Mouse (Mus musculus) midbrain, embryonic 12.5 days (tissue): ENCODE results near the gene Psenen. TPM values are rescaled to one million over a fixed set of nuclear protein-coding genes. Genes with fewer than 3 reads are reported as not detected.
A peak's percentile ranks its signal among the peaks of the same experiment; 100 is the strongest.

ENCODE experiments used
- ATAC-seq: fragments of 200-750 bp; cut with Nextera tagmentation; 2 replicates; pipeline ENCODE4 v1.8.0; 2017; ENCODE audit warnings: low read depth, moderate TSS enrichment, moderate library complexity; ENCODE audit not compliant: low FRiP score
- H3K27ac ChIP-seq: fragments of 300-500 bp; sonication (generic); replicated peaks from 2 replicates; pipeline ENCODE4 v1.5.1; 2016; ENCODE audit warnings: mild to moderate bottlenecking
- H3K27me3 ChIP-seq: fragments of 300-500 bp; sonication (generic); 2 replicates; pipeline ENCODE4 v1.6.1; 2016; ENCODE audit warnings: mild to moderate bottlenecking
- H3K36me3 ChIP-seq: fragments of 300-500 bp; sonication (generic); 2 replicates; pipeline ENCODE4 v1.6.1; 2016
- H3K4me1 ChIP-seq: fragments of 300-500 bp; sonication (generic); 2 replicates; pipeline ENCODE4 v1.6.1; 2016
- H3K4me2 ChIP-seq: fragments of 300-500 bp; sonication (generic); replicated peaks from 2 replicates; pipeline ENCODE4 v1.6.1; 2016; ENCODE audit warnings: mild to moderate bottlenecking, moderate library complexity
- H3K4me3 ChIP-seq: fragments of 300-500 bp; sonication (generic); 2 replicates; pipeline ENCODE4 v1.5.1; 2016; ENCODE audit warnings: mild to moderate bottlenecking
- H3K9ac ChIP-seq: fragments of 300-500 bp; sonication (generic); replicated peaks from 2 replicates; pipeline ENCODE4 v1.6.1; 2016; ENCODE audit warnings: mild to moderate bottlenecking, moderate library complexity
- H3K9me3 ChIP-seq: fragments of 300-500 bp; sonication (generic); 2 replicates; pipeline ENCODE4 v1.6.1; 2016; ENCODE audit warnings: mild to moderate bottlenecking
- WGBS: fragments of 180-500 bp; shearing (Covaris S2); methylation state at CpG from one replicate; pipeline ENCODE4 v1.1.7; 2016; 5-methylcytosine and 5-hydroxymethylcytosine counted together
- microRNA-seq: library from miRNA; unstranded; fragments of <30 nt; microRNA quantifications from one replicate; pipeline ENCODE4, GENCODE M21; 2017
- polyA plus RNA-seq: library from polyadenylated mRNA; unstranded; fragments of >200 nt; fragmentation: Nextera tagmentation; extraction: Ambion mirVana; gene quantifications from 2 replicates; pipeline ENCODE4 v1.2.1, GENCODE M21; 2016

Gene Psenen
- polyA plus RNA-seq, 1 experiment from 2014 or later = 144 TPM

GRCm38 (mm10) chr7:30524487-30524886, 38.9 kb downstream of the Psenen start:
- Histone ChIP-seq H3K4me1 (peaks cover 14% of the 10 kb centered on the region; the same call in 1 of the 2 replicates), H3K27me3 (no peaks in the 10 kb centered on the region), H3K27ac (no peak overlapping the region), H3K9ac (0 out of 2 replicates have a peak overlapping the region, but pooled peaks have one; percentile 6), H3K36me3 (peaks cover 75% of the 10 kb centered on the region), H3K4me3 (no peak overlapping the region), H3K9me3 (no peaks in the 10 kb centered on the region), H3K4me2 (no peak overlapping the region)
- WGBS = 82% methylated on average over 6 of the region's 6 CpGs
- no peak for ATAC-seq

DNA sequence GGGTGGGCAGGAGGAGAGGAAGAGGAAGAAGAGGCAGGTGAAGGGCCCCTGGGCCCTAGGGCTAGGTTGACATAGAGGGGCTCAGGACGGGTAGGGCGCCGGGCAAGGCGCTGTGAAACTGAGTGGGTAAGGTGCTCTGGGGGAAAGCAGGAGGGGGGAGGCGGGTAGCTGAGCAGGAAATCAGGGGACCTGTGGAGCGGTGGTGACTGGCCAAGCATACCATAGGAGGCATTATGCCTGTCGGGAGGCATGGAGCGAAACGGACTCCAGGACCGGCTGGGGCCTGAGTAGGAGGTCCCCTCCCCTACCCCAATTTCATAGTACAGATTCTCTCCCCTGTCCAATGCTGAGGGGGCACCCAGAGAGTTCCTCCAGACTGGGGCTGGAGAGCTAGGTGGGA, 40.6 kb downstream of the Psenen start:
- Histone ChIP-seq H3K4me3 (no peak overlapping the region), H3K4me1 (peaks cover 14% of the 10 kb centered on the region; the same call in 1 of the 2 replicates), H3K9ac (no peak overlapping the region), H3K9me3 (no peaks in the 10 kb centered on the region), H3K27ac (no peak overlapping the region), H3K4me2 (no peak overlapping the region), H3K36me3 (peaks cover 59% of the 10 kb centered on the region), H3K27me3 (peaks cover 11% of the 10 kb centered on the region)
- 90% methylated on average over 10 of the region's 10 CpGs for WGBS
- ATAC-seq = no peak

DNA sequence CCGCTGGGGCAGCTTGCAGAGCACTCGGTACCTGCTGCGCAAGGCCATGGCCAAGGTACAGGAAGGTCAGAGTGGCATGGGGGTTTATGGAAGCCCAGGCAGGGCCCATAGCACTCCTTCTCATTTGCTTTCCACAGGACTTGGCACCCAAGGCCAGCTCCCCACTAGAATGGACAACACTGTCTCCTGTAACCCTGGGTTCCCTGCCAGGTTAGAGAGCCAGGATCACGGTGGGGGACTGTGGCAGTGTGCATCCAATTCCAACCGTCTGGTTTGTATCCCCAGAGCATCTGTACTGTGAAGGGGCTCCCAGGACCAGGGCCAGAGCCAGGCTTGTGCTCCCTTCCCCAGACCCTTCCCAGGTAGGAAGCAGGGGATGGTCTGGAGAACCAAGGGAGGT, 42.6 kb downstream of the Psenen start:
- H3K27ac ChIP-seq = peak overlapping the region; percentile 42
- H3K36me3 ChIP-seq = peaks cover 39% of the 10 kb centered on the region
- H3K4me3 ChIP-seq = no peak overlapping the region
- 81% methylated on average over 5 of the region's 5 CpGs for WGBS
- H3K27me3 ChIP-seq = peaks cover 11% of the 10 kb centered on the region
- peaks cover 4% of the 10 kb centered on the region; the same call in 1 of the 2 replicates for H3K4me1 ChIP-seq
- no peak for ATAC-seq
- H3K4me2 ChIP-seq = no peak overlapping the region
- H3K9ac ChIP-seq = no peak overlapping the region
- no peaks in the 10 kb centered on the region for H3K9me3 ChIP-seq

DNA sequence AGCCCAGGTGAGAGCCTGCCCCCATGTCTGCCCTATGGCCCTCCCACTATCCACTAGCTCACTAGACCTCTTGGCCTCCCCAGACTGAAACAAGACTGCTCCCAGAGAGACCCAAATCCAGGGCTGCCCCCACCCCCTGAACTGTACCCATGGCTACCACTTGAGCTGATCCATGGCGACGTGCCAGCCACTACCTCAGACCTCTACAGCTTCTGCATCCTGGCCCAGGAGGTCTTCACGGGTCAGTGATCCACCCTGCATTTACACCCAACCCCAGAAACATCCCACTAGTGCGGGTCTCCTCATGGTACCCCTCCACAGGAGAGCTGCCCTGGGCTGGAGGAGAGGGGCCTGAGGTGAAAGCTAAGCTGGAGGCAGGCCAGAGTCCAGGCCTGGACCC, 43.0 kb downstream of the Psenen start:
- no peaks in the 10 kb centered on the region for H3K9me3 ChIP-seq
- no peak for ATAC-seq
- H3K4me3 ChIP-seq = no peak overlapping the region
- no peak overlapping the region; the same call in 1 of the 2 replicates for H3K27ac ChIP-seq
- no peak overlapping the region for H3K9ac ChIP-seq
- 0 out of 2 replicates have a peak, but pooled peaks cover 4% of the 10 kb centered on the region for H3K4me1 ChIP-seq
- peaks cover 11% of the 10 kb centered on the region for H3K27me3 ChIP-seq
- no peak overlapping the region for H3K4me2 ChIP-seq
- WGBS = 55% methylated on average over 4 of the region's 4 CpGs
- peaks cover 34% of the 10 kb centered on the region for H3K36me3 ChIP-seq

DNA sequence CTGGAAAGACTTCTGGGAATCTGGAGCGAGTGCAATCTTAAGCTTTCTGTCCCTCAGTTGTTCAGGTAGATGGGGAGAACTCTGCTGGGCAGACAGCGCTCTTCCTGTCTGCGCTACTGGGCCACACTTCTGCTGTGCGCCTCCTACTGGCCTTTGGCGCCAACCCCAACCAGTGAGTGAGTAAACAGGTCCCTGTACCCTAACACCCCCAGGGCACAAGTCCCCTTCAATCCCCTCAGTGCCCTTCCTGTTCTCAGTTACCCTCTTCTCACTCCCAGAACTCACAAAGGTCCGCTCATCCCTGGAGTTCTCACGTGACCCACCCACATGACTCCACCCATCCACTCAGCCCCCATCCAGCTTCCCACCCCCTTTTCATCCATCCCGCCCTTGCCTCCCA, 45.1 kb downstream of the Psenen start:
- Histone ChIP-seq H3K9me3 (no peaks in the 10 kb centered on the region), H3K27me3 (peaks cover 11% of the 10 kb centered on the region), H3K4me3 (no peak overlapping the region), H3K4me2 (no peak overlapping the region), H3K36me3 (peaks cover 13% of the 10 kb centered on the region), H3K27ac (no peak overlapping the region), H3K4me1 (0 out of 2 replicates have a peak, but pooled peaks cover 4% of the 10 kb centered on the region), H3K9ac (no peak overlapping the region)
- 45% methylated on average over 8 of the region's 8 CpGs for WGBS
- ATAC-seq = no peak

GRCm38 (mm10) chr7:30515003-30515760, 48.2 kb downstream of the Psenen start:
- Histone ChIP-seq H3K4me3 (no peak overlapping the region), H3K9me3 (no peaks in the 10 kb centered on the region), H3K36me3 (no peaks in the 10 kb centered on the region), H3K4me2 (no peak overlapping the region), H3K27me3 (peaks cover 11% of the 10 kb centered on the region), H3K9ac (no peak overlapping the region), H3K4me1 (no peaks in the 10 kb centered on the region), H3K27ac (no peak overlapping the region)
- ATAC-seq = no peak
- 60% methylated on average over 24 of the region's 24 CpGs for WGBS

Small RNA genes within 50 kb of the gene (microRNA-seq; reads per million reads assigned to microRNA genes)
- gene Gm38670 (1.4 reads per million), gene Mir3569 (not detected)

Other genes with a start within 250 kb of the Psenen start
- 17.5 and 19.0 TPM in 2 replicates for gene Syne4, start 248.8 kb downstream of the Psenen start, polyA plus RNA-seq
- 0.63 TPM in 1 of 2 replicates, not detected in the other for gene E130208F15Rik, start 241.9 kb downstream of the Psenen start, polyA plus RNA-seq
- 22.2 and 27.4 TPM in 2 replicates for gene Sdhaf1, start 239.7 kb downstream of the Psenen start, polyA plus RNA-seq
- gene Lrfn3, start 200.9 kb downstream of the Psenen start, polyA plus RNA-seq = 9.1 and 9.5 TPM in 2 replicates
- 18.3 and 24.4 TPM in 2 replicates for gene Tyrobp, start 149.9 kb downstream of the Psenen start, polyA plus RNA-seq
- not detected in 2 replicates for gene Hcst, start 143.8 kb downstream of the Psenen start, polyA plus RNA-seq
- gene Nfkbid, start 141.9 kb downstream of the Psenen start, polyA plus RNA-seq = 1.4 TPM in 2 replicates
- 301 and 324 TPM in 2 replicates for gene Aplp1, start 118.1 kb downstream of the Psenen start, polyA plus RNA-seq
- 1.6 and 4.7 TPM in 2 replicates for gene Kirrel2, start 105.9 kb downstream of the Psenen start, polyA plus RNA-seq
- gene Nphs1, start 105.3 kb downstream of the Psenen start, polyA plus RNA-seq = 0.58 and 1.1 TPM in 2 replicates
- gene Prodh2, start 70.0 kb downstream of the Psenen start, polyA plus RNA-seq = 0.39 TPM in 1 of 2 replicates, not detected in the other
- gene Arhgap33, start 28.6 kb downstream of the Psenen start, polyA plus RNA-seq = 96.3 and 99.5 TPM in 2 replicates
- 5.8 and 6.2 TPM in 2 replicates for gene Hspb6, start 11.4 kb downstream of the Psenen start, polyA plus RNA-seq
- gene Proser3, start 11.3 kb downstream of the Psenen start, polyA plus RNA-seq = 15.1 TPM in 2 replicates
- 53.0 and 54.9 TPM in 2 replicates for gene Lin37, start 3.8 kb downstream of the Psenen start, polyA plus RNA-seq
- 83.1 and 88.4 TPM in 2 replicates for gene U2af1l4, start 326 bp downstream of the Psenen start, polyA plus RNA-seq
- gene Gm49396, start 283 bp downstream of the Psenen start, polyA plus RNA-seq = 21.8 and 23.5 TPM in 2 replicates
- 5.9 and 8.2 TPM in 2 replicates for gene Igflr1, start 1.8 kb upstream of the Psenen start, polyA plus RNA-seq
- 11.4 and 13.6 TPM in 2 replicates for gene Kmt2b, start 25.1 kb upstream of the Psenen start, polyA plus RNA-seq
- gene Zbtb32, start 35.3 kb upstream of the Psenen start, polyA plus RNA-seq = 0.34 and 0.47 TPM in 2 replicates
- 0.75 and 0.85 TPM in 2 replicates for gene Upk1a, start 49.2 kb upstream of the Psenen start, polyA plus RNA-seq
- 801 and 832 TPM in 2 replicates for gene Cox6b1, start 62.5 kb upstream of the Psenen start, polyA plus RNA-seq
- not detected in 2 replicates for gene Etv2, start 72.2 kb upstream of the Psenen start, polyA plus RNA-seq
- gene Rbm42, start 86.7 kb upstream of the Psenen start, polyA plus RNA-seq = 153 and 154 TPM in 2 replicates
- 49.0 and 50.4 TPM in 2 replicates for gene Haus5, start 101.4 kb upstream of the Psenen start, polyA plus RNA-seq
- not detected in 2 replicates for gene Pmis2, start 108.0 kb upstream of the Psenen start, polyA plus RNA-seq
- not detected in 2 replicates for gene 2200002J24Rik, start 135.3 kb upstream of the Psenen start, polyA plus RNA-seq
- gene Atp4a, start 148.6 kb upstream of the Psenen start, polyA plus RNA-seq = 1.1 and 2.0 TPM in 2 replicates
- gene Tmem147, start 165.9 kb upstream of the Psenen start, polyA plus RNA-seq = 149 and 152 TPM in 2 replicates
- gene Gapdhs, start 180.1 kb upstream of the Psenen start, polyA plus RNA-seq = 0.65 and 1.6 TPM in 2 replicates
- gene Sbsn, start 187.8 kb upstream of the Psenen start, polyA plus RNA-seq = 1.6 and 1.8 TPM in 2 replicates
- gene Dmkn, start 200.1 kb upstream of the Psenen start, polyA plus RNA-seq = 0.20 and 0.38 TPM in 2 replicates
- gene Krtdap, start 224.3 kb upstream of the Psenen start, polyA plus RNA-seq = not detected in 2 replicates